Mouse (Mus musculus): Measurements from ENCODE around the gene Tmem47.
A peak's percentile ranks its signal among the peaks of the same experiment; 100 is the strongest.

GRCm38 (mm10) chrX:81070210-81070803 is at the start of gene Tmem47:
- TF ChIP-seq CTCF (IDR thresholded peaks at IDR 0.05; ENCODE audit: borderline replicate concordance, extremely low read depth, insufficient read depth, insufficient read length) (no peak), POLR2A (IDR thresholded peaks at IDR 0.05; ENCODE audit: borderline replicate concordance, extremely low read depth, insufficient read depth, insufficient read length, poor library complexity, severe bottlenecking) (peak; percentile 69; the same call in 1 of the 2 replicates)

Data from brain, embryonic 14.5 days (tissue).